Mouse (Mus musculus) stomach, embryonic 14.5 days (tissue): ENCODE data around the gene Notch4. TPM values are rescaled to one million over a fixed set of nuclear protein-coding genes. Genes with fewer than 3 reads are reported as not detected.

Experiments
- ATAC-seq: fragments of 200-750 bp; cut with Nextera tagmentation; 2 replicates; pipeline ENCODE4 v1.8.0; 2017; ENCODE audit warnings: low read depth, moderate TSS enrichment; ENCODE audit not compliant: insufficient number of reproducible peaks, insufficient read depth, low FRiP score
- H3K27ac ChIP-seq: fragments of 300-500 bp; sonication (generic); 2 replicates; pipeline ENCODE4 v1.5.1; 2014; ENCODE audit warnings: mild to moderate bottlenecking, low read length, moderate library complexity, mixed read lengths
- H3K27me3 ChIP-seq: fragments of 300-500 bp; sonication (generic); 2 replicates; pipeline ENCODE4 v1.6.1; 2014; ENCODE audit warnings: low read length, control low read depth, mixed read lengths; ENCODE audit not compliant: control insufficient read depth, insufficient read depth
- H3K36me3 ChIP-seq: fragments of 300-500 bp; sonication (generic); 2 replicates; pipeline ENCODE4 v1.6.1; 2014; ENCODE audit warnings: mild to moderate bottlenecking, control low read depth, low read length, moderate library complexity, mixed read lengths; ENCODE audit not compliant: control insufficient read depth, insufficient read depth
- H3K4me1 ChIP-seq: fragments of 300-500 bp; sonication (generic); 2 replicates; pipeline ENCODE4 v1.6.1; 2014; ENCODE audit warnings: low read length, control low read depth, mixed read lengths; ENCODE audit not compliant: control insufficient read depth, insufficient read depth
- H3K4me2 ChIP-seq: fragments of 300-500 bp; sonication (generic); replicated peaks from 2 replicates; pipeline ENCODE4 v1.6.1; 2014; ENCODE audit warnings: low read depth, low read length, control low read depth
- H3K4me3 ChIP-seq: fragments of 300-500 bp; sonication (generic); 2 replicates; pipeline ENCODE4 v1.5.1; 2014; ENCODE audit warnings: low read depth, low read length, control low read depth
- H3K9ac ChIP-seq: fragments of 300-500 bp; sonication (generic); replicated peaks from 2 replicates; pipeline ENCODE4 v1.6.1; 2014; ENCODE audit warnings: low read depth, mild to moderate bottlenecking, control low read depth, low read length, moderate library complexity, mixed read lengths
- H3K9me3 ChIP-seq: fragments of 300-500 bp; sonication (generic); 2 replicates; pipeline ENCODE4 v1.6.1; 2016; ENCODE audit warnings: low read depth, low read length, control low read depth; ENCODE audit not compliant: control insufficient read depth
- WGBS: fragments of 180-500 bp; shearing (Covaris S2); extraction: QIAGEN DNeasy Blood & Tissue Kit; methylation state at CpG from one replicate; pipeline ENCODE4 v1.1.7; 2014; 5-methylcytosine and 5-hydroxymethylcytosine counted together
- polyA plus RNA-seq: library from polyadenylated mRNA; unstranded; fragments of >200 nt; fragmentation: Nextera tagmentation; extraction: Ambion mirVana; gene quantifications from 2 replicates; pipeline ENCODE4 v1.2.1, GENCODE M21; 2014

Gene Notch4
- polyA plus RNA-seq, 1 experiment from 2014 or later, result 3.9 TPM

DNA sequence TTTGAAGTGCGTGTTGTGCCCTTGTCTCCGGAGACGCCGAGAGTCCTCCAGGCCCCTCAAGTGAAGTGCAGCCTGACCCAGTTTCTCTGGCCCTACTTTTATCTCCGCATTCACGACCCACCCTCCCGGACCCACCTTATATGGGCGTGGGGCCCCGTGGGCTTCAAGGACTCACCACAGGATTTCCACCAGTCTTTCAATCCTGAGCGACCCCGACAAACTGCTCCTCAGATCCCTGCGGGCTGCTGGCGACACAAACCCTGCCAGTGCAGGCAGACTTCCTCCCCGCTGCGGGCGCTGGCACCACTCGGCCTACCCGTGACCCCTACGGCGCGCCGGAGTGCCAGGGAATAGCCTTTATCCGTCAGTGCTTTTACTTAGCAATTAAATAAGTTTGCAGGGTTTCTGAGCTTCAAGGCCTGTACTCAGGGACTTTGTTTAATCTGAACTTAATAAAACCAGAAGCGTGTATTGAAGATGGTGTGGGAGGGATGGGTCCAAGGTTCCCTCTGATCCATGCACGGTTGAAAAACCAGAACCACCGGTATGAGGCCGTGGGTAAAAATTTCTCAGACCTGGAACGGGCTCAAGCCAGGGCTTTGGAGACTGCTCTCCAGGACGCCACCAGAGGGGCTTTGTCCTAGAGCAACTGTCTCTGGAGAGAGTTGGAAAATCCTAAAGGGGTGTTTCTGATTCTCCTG, 64.0 kb downstream of the Notch4 start, which contains the start of gene Ppt2:
Gene Ppt2, minus strand, starts transcription at position 568 of the 701 bp plus-strand sequence.
- H3K27me3 ChIP-seq, result peaks cover 22% of the 10 kb centered on the region
- H3K4me2 ChIP-seq, result peak within 1 kb of the TSS; percentile 56
- peaks cover 2% of the 10 kb centered on the region; the same call in 1 of the 2 replicates for H3K36me3 ChIP-seq
- peak within 1 kb of the TSS; percentile 69 for H3K4me3 ChIP-seq
- peak within 1 kb of the TSS; percentile 72 for H3K9ac ChIP-seq
- ATAC-seq, result 0 out of 2 replicates have a peak, but pooled peaks have one; percentile 11
- 3% methylated on average over 29 of the region's 29 CpGs for WGBS
- peaks cover 42% of the 10 kb centered on the region for H3K4me1 ChIP-seq
- no peaks in the 10 kb centered on the region for H3K9me3 ChIP-seq
- H3K27ac ChIP-seq, result peak within 1 kb of the TSS; percentile 97

- peaks cover 22% of the 10 kb centered on the region for H3K27me3 ChIP-seq
- H3K27ac ChIP-seq, result peak overlapping the region; percentile 97
- no peaks in the 10 kb centered on the region for H3K9me3 ChIP-seq
- peaks cover 42% of the 10 kb centered on the region for H3K4me1 ChIP-seq
- ATAC-seq, result no peak
- H3K4me2 ChIP-seq, result peak overlapping the region; percentile 56
- peak overlapping the region; percentile 72; the same call in 1 of the 2 replicates for H3K9ac ChIP-seq
- H3K36me3 ChIP-seq, result no peaks in the 10 kb centered on the region; the same call in 1 of the 2 replicates
- WGBS, result 28% methylated on average over 5 of the region's 5 CpGs
- H3K4me3 ChIP-seq, result peak overlapping the region; percentile 69
Observed at GRCm38 (mm10) chr17:34628644-34628967, 64.5 kb downstream of the Notch4 start.

DNA sequence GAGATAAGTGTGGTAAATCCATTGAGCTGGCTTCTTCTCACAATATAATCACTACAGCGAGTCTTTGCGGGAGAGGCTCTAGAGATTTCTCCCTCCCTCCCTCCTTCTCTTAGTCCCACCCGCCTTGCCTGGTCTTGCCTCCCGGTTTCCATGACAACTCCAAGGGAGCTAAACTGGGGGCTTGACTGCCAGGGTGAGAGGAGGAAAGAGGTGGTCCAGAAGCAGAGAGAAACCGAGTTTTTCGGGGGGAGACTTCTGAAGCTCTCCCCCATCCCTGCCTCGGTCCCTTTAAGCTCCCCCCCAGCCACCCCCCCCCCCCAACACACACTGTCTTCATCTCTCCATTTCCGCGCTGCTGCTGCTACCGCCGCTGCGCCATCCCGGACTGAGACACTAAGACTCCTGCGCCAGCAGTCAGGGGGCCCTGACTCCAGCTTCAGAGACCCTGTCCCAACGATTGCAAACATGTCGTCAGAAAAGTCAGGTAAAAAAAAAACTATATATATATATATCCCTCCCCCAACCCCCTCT, 65.2 kb downstream of the Notch4 start, which contains the start of gene Prrt1:
Gene Prrt1, plus strand, starts transcription at position 313 of the 531 bp plus-strand sequence.
- H3K4me3 ChIP-seq, result peak within 1 kb of the TSS; percentile 69
- WGBS, result 2% methylated on average over 16 of the region's 16 CpGs
- H3K36me3 ChIP-seq, result no peaks in the 10 kb centered on the region; the same call in 1 of the 2 replicates
- H3K9ac ChIP-seq, result peak within 1 kb of the TSS; percentile 72; the same call in 1 of the 2 replicates
- peak within 1 kb of the TSS; percentile 56 for H3K4me2 ChIP-seq
- no peaks in the 10 kb centered on the region for H3K9me3 ChIP-seq
- ATAC-seq, result no peak
- H3K4me1 ChIP-seq, result peaks cover 42% of the 10 kb centered on the region
- H3K27ac ChIP-seq, result peak within 1 kb of the TSS; percentile 97
- H3K27me3 ChIP-seq, result peaks cover 22% of the 10 kb centered on the region

GRCm38 (mm10) chr17:34629796-34630603, 65.9 kb downstream of the Notch4 start:
- Histone ChIP-seq H3K9me3 (no peaks in the 10 kb centered on the region), H3K36me3 (no peaks in the 10 kb centered on the region; the same call in 1 of the 2 replicates), H3K4me3 (peak overlapping the region; percentile 16), H3K4me2 (peak overlapping the region; percentile 56), H3K9ac (no peak overlapping the region), H3K4me1 (peaks cover 42% of the 10 kb centered on the region), H3K27me3 (peaks cover 22% of the 10 kb centered on the region), H3K27ac (no peak overlapping the region)
- 20% methylated on average over 12 of the region's 12 CpGs for WGBS
- ATAC-seq, result no peak

GRCm38 (mm10) chr17:34630761-34631301, 66.8 kb downstream of the Notch4 start:
- H3K4me2 ChIP-seq, result peak overlapping the region; percentile 44
- H3K4me1 ChIP-seq, result peaks cover 42% of the 10 kb centered on the region
- H3K4me3 ChIP-seq, result peak overlapping the region; percentile 16
- H3K36me3 ChIP-seq, result no peaks in the 10 kb centered on the region
- WGBS, result 5% methylated on average over 48 of the region's 48 CpGs
- no peak overlapping the region for H3K9ac ChIP-seq
- no peak for ATAC-seq
- H3K27ac ChIP-seq, result no peak overlapping the region
- no peaks in the 10 kb centered on the region for H3K9me3 ChIP-seq
- peaks cover 22% of the 10 kb centered on the region for H3K27me3 ChIP-seq

- H3K4me3 ChIP-seq, result peak overlapping the region; percentile 35
- H3K4me1 ChIP-seq, result peaks cover 35% of the 10 kb centered on the region
- H3K27me3 ChIP-seq, result peaks cover 22% of the 10 kb centered on the region
- WGBS, result 11% methylated on average over 12 of the region's 12 CpGs
- H3K9me3 ChIP-seq, result no peaks in the 10 kb centered on the region
- peak overlapping the region; percentile 79 for H3K4me2 ChIP-seq
- ATAC-seq, result no peak
- 0 out of 2 replicates have a peak overlapping the region, but pooled peaks have one; percentile 10 for H3K9ac ChIP-seq
- no peak overlapping the region for H3K27ac ChIP-seq
- no peaks in the 10 kb centered on the region for H3K36me3 ChIP-seq
Observed at GRCm38 (mm10) chr17:34631647-34632046, 67.6 kb downstream of the Notch4 start.

DNA sequence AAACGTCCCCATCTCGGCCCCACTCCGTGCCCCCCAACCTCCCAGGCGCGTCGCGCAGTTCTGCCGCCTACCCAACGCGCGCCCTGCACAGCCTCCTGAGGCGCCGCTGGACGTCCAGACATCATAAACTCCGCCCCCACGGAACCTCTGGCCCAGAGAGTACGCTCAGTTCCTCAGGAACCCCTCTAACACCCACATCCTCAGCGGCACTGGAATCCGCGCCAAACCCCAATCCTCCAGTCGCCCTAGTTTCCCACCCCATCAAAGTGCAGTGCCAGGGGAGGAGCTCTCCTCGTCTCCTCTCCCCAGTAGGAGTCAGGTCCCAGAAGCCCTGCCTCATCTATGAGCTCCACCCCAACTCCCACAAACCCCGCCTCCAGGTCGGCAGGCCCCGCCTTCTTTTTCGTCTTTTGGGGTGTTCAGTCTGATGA, 68.2 kb downstream of the Notch4 start:
- ATAC-seq, result peak; percentile 8; the same call in 1 of the 2 replicates
- no peaks in the 10 kb centered on the region for H3K9me3 ChIP-seq
- 1% methylated on average over 26 of the region's 26 CpGs for WGBS
- H3K27ac ChIP-seq, result no peak overlapping the region
- H3K27me3 ChIP-seq, result peaks cover 22% of the 10 kb centered on the region
- peaks cover 35% of the 10 kb centered on the region for H3K4me1 ChIP-seq
- H3K36me3 ChIP-seq, result no peaks in the 10 kb centered on the region
- H3K9ac ChIP-seq, result peak overlapping the region; percentile 10; the same call in 1 of the 2 replicates
- peak overlapping the region; percentile 79 for H3K4me2 ChIP-seq
- peak overlapping the region; percentile 35 for H3K4me3 ChIP-seq

DNA sequence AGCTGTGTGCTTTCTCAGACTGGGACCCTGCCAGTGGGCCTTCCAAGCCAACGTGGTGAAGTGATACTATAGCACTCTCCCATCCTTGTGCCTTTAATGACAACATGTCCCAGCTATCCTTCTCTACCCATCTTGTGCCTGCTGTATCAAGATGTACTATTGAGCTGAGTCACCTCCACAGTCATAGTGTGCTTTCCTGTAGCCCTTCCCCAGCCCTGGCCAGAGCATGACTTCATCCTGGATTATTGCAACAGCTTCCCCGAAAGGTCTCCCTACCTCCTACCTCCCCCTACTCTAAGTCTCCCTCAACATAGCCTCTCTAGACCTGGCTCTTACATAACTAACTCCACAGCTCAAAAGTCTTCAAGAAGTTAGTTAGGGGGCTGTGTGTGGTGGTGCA, 71.6 kb downstream of the Notch4 start:
- H3K4me3 ChIP-seq, result no peak overlapping the region
- H3K4me2 ChIP-seq, result no peak overlapping the region
- no peaks in the 10 kb centered on the region for H3K9me3 ChIP-seq
- H3K27me3 ChIP-seq, result peaks cover 11% of the 10 kb centered on the region
- ATAC-seq, result no peak
- H3K4me1 ChIP-seq, result peaks cover 15% of the 10 kb centered on the region
- no peak overlapping the region for H3K27ac ChIP-seq
- 63% methylated on average over 2 of the region's 2 CpGs for WGBS
- no peaks in the 10 kb centered on the region for H3K36me3 ChIP-seq
- no peak overlapping the region for H3K9ac ChIP-seq
